Mouse (Mus musculus) midbrain, embryonic 11.5 days (tissue): ENCODE data around the gene Car12. TPM values are rescaled to one million over a fixed set of nuclear protein-coding genes. Genes with fewer than 3 reads are reported as not detected.

Experiments used
- polyA plus RNA-seq: library from polyadenylated mRNA; unstranded; fragments of >200 nt; fragmentation: Nextera tagmentation; extraction: Ambion mirVana; gene quantifications from 2 replicates; pipeline ENCODE4 v1.2.1, GENCODE M21; 2014

Car12 gene
- polyA plus RNA-seq, 1 experiment from 2014 or later = 0.66 TPM

Other genes with a start within 250 kb of the Car12 start
- gene Fbxl22, start 199.1 kb upstream of the Car12 start, polyA plus RNA-seq = 1.8 and 2.1 TPM in 2 replicates
- 104 and 106 TPM in 2 replicates for gene Usp3, start 120.5 kb upstream of the Car12 start, polyA plus RNA-seq
- 17.7 and 18.0 TPM in 2 replicates for gene Aph1b, start 81.8 kb downstream of the Car12 start, polyA plus RNA-seq
- gene Gm10647, start 83.4 kb downstream of the Car12 start, polyA plus RNA-seq = 0.21 and 0.25 TPM in 2 replicates
- gene Aph1c, start 121.0 kb downstream of the Car12 start, polyA plus RNA-seq = 1.5 and 1.7 TPM in 2 replicates
- gene Rab8b, start 206.0 kb downstream of the Car12 start, polyA plus RNA-seq = 29.5 and 37.1 TPM in 2 replicates
- gene Rps27l, start 232.4 kb downstream of the Car12 start, polyA plus RNA-seq = 612 and 702 TPM in 2 replicates